Mouse (Mus musculus) kidney, postnatal 0 days (tissue): ENCODE data around the gene Sycn. TPM values are rescaled to one million over a fixed set of nuclear protein-coding genes. Genes with fewer than 3 reads are reported as not detected.

Experiments used
- ATAC-seq: fragments of 200-750 bp; cut with Nextera tagmentation; replicated peaks from 2 replicates; pipeline ENCODE4 v1.8.0; 2017; ENCODE audit warnings: low read depth, moderate number of reproducible peaks, moderate TSS enrichment, moderate library complexity; ENCODE audit not compliant: low FRiP score
- DNase-seq: peaks from one replicate; pipeline ENCODE4 v3.0.0-alpha.2; 2016; ENCODE audit warnings: low spot score
- H3K27ac ChIP-seq: fragments of 300-500 bp; sonication (generic); 2 replicates; pipeline ENCODE4 v1.5.1; 2014; ENCODE audit warnings: mild to moderate bottlenecking
- H3K27me3 ChIP-seq: fragments of 300-500 bp; sonication (generic); 2 replicates; pipeline ENCODE4 v1.6.1; 2014; ENCODE audit warnings: low read length, mixed read lengths; ENCODE audit not compliant: insufficient read depth
- H3K36me3 ChIP-seq: fragments of 300-500 bp; sonication (generic); 2 replicates; pipeline ENCODE4 v1.6.1; 2014; ENCODE audit warnings: low read length, mixed read lengths; ENCODE audit not compliant: insufficient read depth
- H3K4me1 ChIP-seq: fragments of 300-500 bp; sonication (generic); replicated peaks from 2 replicates; pipeline ENCODE4 v1.6.1; 2014; ENCODE audit warnings: antibody characterized with exemption, low read length, mixed read lengths; ENCODE audit not compliant: insufficient read depth
- H3K4me2 ChIP-seq: fragments of 300-500 bp; sonication (generic); 2 replicates; pipeline ENCODE4 v1.6.1; 2014; ENCODE audit warnings: mild to moderate bottlenecking, low read length, moderate library complexity, mixed read lengths
- H3K4me3 ChIP-seq: fragments of 300-500 bp; sonication (generic); replicated peaks from 2 replicates; pipeline ENCODE4 v1.5.1; 2014; ENCODE audit warnings: low read depth, low read length
- H3K9ac ChIP-seq: fragments of 300-500 bp; sonication (generic); 2 replicates; pipeline ENCODE4 v1.6.1; 2014; ENCODE audit warnings: low read depth, low read length
- H3K9me3 ChIP-seq: fragments of 300-500 bp; sonication (generic); replicated peaks from 2 replicates; pipeline ENCODE4 v1.6.1; 2016; ENCODE audit warnings: low read length, inconsistent platforms, mixed read lengths
- CTCF ChIP-seq: IDR thresholded peaks from 2 replicates; pipeline ENCODE4 v1.5.1; 2016; ENCODE audit warnings: antibody characterized with exemption, low read depth, mild to moderate bottlenecking, moderate library complexity
- WGBS: fragments of 180-500 bp; shearing (Covaris S2); extraction: QIAGEN DNeasy Blood & Tissue Kit; methylation state at CpG from one replicate; pipeline ENCODE4 v1.1.7; 2014; 5-methylcytosine and 5-hydroxymethylcytosine counted together
- polyA plus RNA-seq: library from polyadenylated mRNA; unstranded; fragments of >200 nt; fragmentation: Nextera tagmentation; extraction: Ambion mirVana; gene quantifications from 2 replicates; pipeline ENCODE4 v1.2.1, GENCODE M21; 2015

Gene Sycn
- polyA plus RNA-seq, 1 experiment from 2014 or later, result 0.45 TPM

DNA sequence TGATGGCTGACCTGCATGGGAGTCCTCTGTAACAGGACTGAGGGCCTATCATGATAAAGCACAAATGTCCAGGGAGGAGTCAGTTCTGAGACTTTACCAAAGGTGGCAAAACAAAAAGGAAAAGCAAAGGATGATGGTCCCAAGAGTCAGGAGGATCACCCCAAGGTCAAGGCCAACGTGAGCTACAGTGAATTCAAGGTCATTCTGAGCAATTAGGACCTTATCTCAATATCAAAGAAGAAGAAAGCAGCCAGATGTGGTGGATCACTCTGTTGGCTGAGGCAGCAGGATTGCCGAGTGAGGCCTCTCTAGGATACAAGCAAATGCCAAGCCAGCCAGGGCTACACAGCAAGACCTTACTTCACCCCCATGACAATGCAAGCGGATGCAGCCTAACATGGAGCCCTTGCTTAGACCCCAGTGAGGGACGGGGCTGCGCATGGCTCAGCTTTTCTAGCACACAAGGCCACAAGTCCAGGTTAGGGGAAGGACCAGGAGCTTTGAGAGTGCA is 37.9 kb downstream of the Sycn start:
- 58% methylated on average over 5 of the region's 5 CpGs for WGBS
- Histone ChIP-seq H3K36me3 (no peaks in the 10 kb centered on the region), H3K4me2 (no peak overlapping the region), H3K4me1 (peaks cover 64% of the 10 kb centered on the region), H3K4me3 (no peak overlapping the region), H3K9me3 (no peaks in the 10 kb centered on the region), H3K9ac (no peak overlapping the region), H3K27me3 (no peaks in the 10 kb centered on the region), H3K27ac (peak overlapping the region; percentile 97)
- TF ChIP-seq CTCF, result no peak
- no peak for DNase-seq
- no peak for ATAC-seq

DNA sequence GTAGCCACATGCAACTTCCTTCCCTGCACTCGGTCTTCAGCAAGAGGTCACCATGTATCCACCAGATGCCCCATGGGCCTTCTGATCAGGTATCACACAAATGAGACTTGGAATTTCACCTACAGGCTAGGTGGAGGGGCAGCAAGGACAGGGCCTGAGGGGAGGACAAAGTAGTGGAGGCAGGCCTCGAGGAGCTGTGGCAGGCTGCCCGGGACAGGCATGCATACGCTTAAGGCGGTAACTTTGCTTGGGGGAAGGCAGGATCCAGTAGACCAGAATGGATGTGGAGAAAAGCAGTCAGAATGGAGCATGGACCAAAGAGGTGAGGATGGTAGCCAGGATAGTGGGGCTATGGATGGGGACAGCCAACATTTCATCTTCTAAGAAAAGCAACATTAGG is 39.1 kb downstream of the Sycn start:
- H3K4me2 ChIP-seq, result no peak overlapping the region
- TF ChIP-seq CTCF, result no peak
- peak overlapping the region; percentile 97 for H3K27ac ChIP-seq
- H3K4me1 ChIP-seq, result peaks cover 70% of the 10 kb centered on the region
- no peaks in the 10 kb centered on the region for H3K36me3 ChIP-seq
- H3K9ac ChIP-seq, result no peak overlapping the region
- no peaks in the 10 kb centered on the region for H3K27me3 ChIP-seq
- no peak for ATAC-seq
- no peak for DNase-seq
- H3K4me3 ChIP-seq, result no peak overlapping the region
- WGBS, result 56% methylated on average over 5 of the region's 5 CpGs
- no peaks in the 10 kb centered on the region for H3K9me3 ChIP-seq

DNA sequence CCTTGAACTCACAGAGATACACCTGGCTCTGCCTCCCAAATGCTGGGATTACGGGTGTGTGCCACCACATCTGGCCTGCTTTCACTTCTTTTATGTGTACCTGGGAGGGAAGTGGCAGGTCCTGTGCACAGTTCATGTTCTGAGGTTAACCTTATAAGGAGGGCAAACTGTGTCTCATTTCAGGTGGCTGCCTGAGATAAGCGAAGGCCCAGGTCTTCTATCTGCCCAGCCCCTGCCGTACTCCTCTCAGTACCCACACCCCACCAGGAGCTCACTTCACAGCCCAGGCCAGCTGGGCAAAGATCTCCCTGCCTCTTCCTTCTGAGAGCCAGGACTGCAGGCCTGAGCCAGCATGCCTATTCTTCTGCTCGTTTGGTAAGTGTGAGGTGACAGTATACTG is 41.0 kb downstream of the Sycn start:
- Histone ChIP-seq H3K4me2 (no peak overlapping the region), H3K27me3 (no peaks in the 10 kb centered on the region), H3K9me3 (no peaks in the 10 kb centered on the region), H3K9ac (no peak overlapping the region), H3K4me1 (peaks cover 65% of the 10 kb centered on the region), H3K36me3 (no peaks in the 10 kb centered on the region), H3K27ac (no peak overlapping the region), H3K4me3 (no peak overlapping the region)
- WGBS, result 84% methylated on average over 4 of the region's 4 CpGs
- DNase-seq (no peak), ATAC-seq (no peak)
- no peak for TF ChIP-seq CTCF

DNA sequence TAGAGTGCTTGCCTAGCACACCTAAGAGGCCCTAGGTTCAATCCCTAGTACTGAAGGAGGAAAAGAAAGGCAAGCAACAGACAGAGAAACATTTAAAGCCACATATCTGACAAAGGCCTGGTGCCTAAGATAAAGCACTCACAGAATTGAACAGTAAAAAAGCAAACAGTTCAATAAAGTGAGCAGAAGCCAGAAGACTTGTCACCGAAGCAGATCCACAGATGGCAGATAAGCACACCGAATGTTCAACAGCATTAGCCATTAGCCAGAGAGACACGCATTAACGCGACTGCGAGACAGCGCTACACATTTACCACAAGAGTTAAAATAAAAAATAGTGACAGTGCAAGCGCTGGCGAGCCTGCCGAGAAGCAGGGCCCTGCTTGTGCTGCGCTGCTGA is 42.2 kb downstream of the Sycn start:
- TF ChIP-seq CTCF, result no peak
- H3K4me2 ChIP-seq, result no peak overlapping the region
- H3K36me3 ChIP-seq, result no peaks in the 10 kb centered on the region
- no peak overlapping the region for H3K4me3 ChIP-seq
- H3K4me1 ChIP-seq, result peaks cover 66% of the 10 kb centered on the region
- ATAC-seq (no peak), DNase-seq (no peak)
- H3K9ac ChIP-seq, result no peak overlapping the region
- peak overlapping the region; percentile 36; the same call in 1 of the 2 replicates for H3K27ac ChIP-seq
- no peaks in the 10 kb centered on the region for H3K9me3 ChIP-seq
- 78% methylated on average over 11 of the region's 11 CpGs for WGBS
- H3K27me3 ChIP-seq, result no peaks in the 10 kb centered on the region

DNA sequence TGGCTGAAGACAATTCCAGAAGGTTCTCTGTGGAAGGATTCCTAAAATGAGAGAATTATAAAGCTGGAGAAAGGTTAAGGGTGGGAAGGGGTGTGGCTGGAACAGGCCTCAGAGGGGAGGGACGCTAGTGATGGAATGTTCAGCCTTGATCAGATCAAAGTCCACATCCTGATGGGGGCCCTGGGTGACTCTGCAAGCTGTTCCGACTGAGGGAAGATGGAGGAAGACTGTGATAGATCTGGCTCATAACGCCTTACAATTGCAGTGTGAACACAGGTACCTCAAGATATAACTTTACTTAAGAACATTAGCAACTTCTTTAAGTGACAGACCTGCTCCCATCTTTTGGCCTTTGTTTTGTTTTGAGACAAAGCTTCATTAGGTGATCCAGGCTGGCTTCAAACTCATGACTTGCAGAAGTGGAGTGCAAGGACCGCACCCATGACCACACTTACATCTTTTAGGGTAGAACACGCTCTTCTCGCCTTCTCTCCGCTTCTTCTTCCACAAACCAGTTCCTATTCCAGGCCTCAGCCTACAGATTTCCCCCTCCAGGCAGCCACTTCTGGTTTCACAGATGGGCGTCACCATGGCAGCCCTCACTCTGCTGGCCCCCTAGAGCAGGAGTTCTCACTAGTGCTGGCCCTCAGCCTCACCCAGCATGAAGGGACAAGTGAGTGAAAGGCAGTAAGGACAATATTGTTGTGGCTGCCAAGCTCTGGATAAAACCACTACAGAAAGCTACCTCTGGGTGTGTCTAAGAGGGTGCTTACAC is 43.1 kb downstream of the Sycn start:
- no peaks in the 10 kb centered on the region for H3K27me3 ChIP-seq
- H3K36me3 ChIP-seq, result no peaks in the 10 kb centered on the region
- H3K9ac ChIP-seq, result no peak overlapping the region
- H3K4me2 ChIP-seq, result no peak overlapping the region
- TF ChIP-seq CTCF, result no peak
- H3K4me3 ChIP-seq, result no peak overlapping the region
- peak overlapping the region; percentile 47; the same call in 1 of the 2 replicates for H3K27ac ChIP-seq
- WGBS, result 67% methylated on average over 8 of the region's 8 CpGs
- DNase-seq (no peak), ATAC-seq (no peak)
- H3K4me1 ChIP-seq, result peaks cover 66% of the 10 kb centered on the region
- H3K9me3 ChIP-seq, result no peaks in the 10 kb centered on the region

DNA sequence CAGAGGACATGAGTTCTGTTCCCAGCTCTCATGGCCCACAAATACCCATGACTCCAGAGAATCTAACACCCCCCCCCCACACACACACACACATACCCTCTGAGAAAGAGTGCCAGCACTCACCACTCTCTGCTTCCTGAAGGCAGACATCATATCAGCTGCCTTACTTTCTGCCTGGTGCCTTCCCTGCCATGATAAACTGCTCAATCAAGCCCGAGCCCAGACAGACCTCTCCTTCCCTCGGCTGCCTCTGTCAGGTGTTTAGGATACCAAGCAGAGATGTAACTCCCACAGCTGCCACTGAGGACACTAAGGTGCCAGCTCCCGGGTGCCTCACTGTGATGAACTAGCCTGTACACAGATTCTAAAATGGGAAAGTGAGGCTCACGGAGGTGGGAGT is 43.8 kb downstream of the Sycn start:
- H3K4me1 ChIP-seq, result peaks cover 59% of the 10 kb centered on the region

More for the DNA sequence above, 43.8 kb downstream of the Sycn start:
- H3K4me3 ChIP-seq, result no peak overlapping the region
- no peaks in the 10 kb centered on the region for H3K27me3 ChIP-seq
- no peak overlapping the region for H3K4me2 ChIP-seq
- H3K9me3 ChIP-seq, result no peaks in the 10 kb centered on the region
- 63% methylated on average over 4 of the region's 4 CpGs for WGBS
- DNase-seq, result no peak
- TF ChIP-seq CTCF, result no peak
- ATAC-seq, result no peak
- H3K27ac ChIP-seq, result peak overlapping the region; percentile 47; the same call in 1 of the 2 replicates
- H3K36me3 ChIP-seq, result no peaks in the 10 kb centered on the region
- H3K9ac ChIP-seq, result 0 out of 2 replicates have a peak overlapping the region, but pooled peaks have one; percentile 27
